Mouse (Mus musculus): ENCODE measurements around the gene Vmn1r13.
"Not testable (repeated sequence)": the region's sequence is repeated elsewhere in the genome, so short reads cannot be mapped to it uniquely, and the experiment has no call there.

The Vmn1r13 gene

GRCm38 (mm10) chr6:57202990-57203389, at the start of gene Vmn1r13:
TSS of gene Vmn1r13 (plus strand) at chr6:57203290.
- DNase-seq (ENCODE audit: low spot score), result not testable (repeated sequence)

- DNase-seq (ENCODE audit: low spot score), result no peak
Measured at GRCm38 (mm10) chr6:57156619-57157018, 46.5 kb upstream of the Vmn1r13 start, which contains the start of gene Vmn1r12. TSS of gene Vmn1r12 (plus strand) at chr6:57156919.

- not testable (repeated sequence) for DNase-seq (ENCODE audit: low spot score)
Measured at GRCm38 (mm10) chr6:57190016-57190415, 13.1 kb upstream of the Vmn1r13 start.

- no peak for DNase-seq (ENCODE audit: low spot score)
Measured at GRCm38 (mm10) chr6:57231386-57231785, 28.3 kb downstream of the Vmn1r13 start, which contains the start of gene Vmn1r14. TSS of gene Vmn1r14 (plus strand) at chr6:57231686.

GRCm38 (mm10) chr6:57257652-57258051, 54.6 kb downstream of the Vmn1r13 start, which contains the start of gene Vmn1r15:
TSS of gene Vmn1r15 (plus strand) at chr6:57257952.
- DNase-seq (ENCODE audit: low spot score), result no peak

GRCm38 (mm10) chr6:57260990-57261389, 57.9 kb downstream of the Vmn1r13 start:
- no peak for DNase-seq (ENCODE audit: low spot score)
